Mouse (Mus musculus) bone marrow, adult 2 months (tissue): ENCODE data around the gene Fam217a.
"Not testable (repeated sequence)": the region's sequence is repeated elsewhere in the genome, so short reads cannot be mapped to it uniquely, and the experiment has no call there.

Source experiments
- CTCF ChIP-seq: fragments of 200-500 bp; IDR thresholded peaks from 2 replicates; pipeline ENCODE4 v1.5.1; 2011; ENCODE audit warnings: low read length, control low read depth; ENCODE audit not compliant: control insufficient read depth, insufficient read depth
- POLR2A ChIP-seq: fragments of 200-500 bp; IDR thresholded peaks from 2 replicates; pipeline ENCODE4 v1.6.1; 2011; ENCODE audit warnings: low read depth, mild to moderate bottlenecking, control low read depth, low read length, borderline replicate concordance; ENCODE audit not compliant: control insufficient read depth

GRCm38 (mm10) chr13:34972456-34972855, 48.3 kb upstream of the Fam217a start:
- TF ChIP-seq CTCF, POLR2A: not testable (repeated sequence)
